Mouse (Mus musculus): ENCODE measurements around the gene Slc16a5. TPM values are rescaled to one million over a fixed set of nuclear protein-coding genes. Genes with fewer than 3 reads are reported as not detected.
A peak's percentile ranks its signal among the peaks of the same experiment; 100 is the strongest.
"Not testable (repeated sequence)": the region's sequence is repeated elsewhere in the genome, so short reads cannot be mapped to it uniquely, and the experiment has no call there.

The Slc16a5 gene
- polyA plus RNA-seq, 1 experiment: 0.07 TPM

DNA sequence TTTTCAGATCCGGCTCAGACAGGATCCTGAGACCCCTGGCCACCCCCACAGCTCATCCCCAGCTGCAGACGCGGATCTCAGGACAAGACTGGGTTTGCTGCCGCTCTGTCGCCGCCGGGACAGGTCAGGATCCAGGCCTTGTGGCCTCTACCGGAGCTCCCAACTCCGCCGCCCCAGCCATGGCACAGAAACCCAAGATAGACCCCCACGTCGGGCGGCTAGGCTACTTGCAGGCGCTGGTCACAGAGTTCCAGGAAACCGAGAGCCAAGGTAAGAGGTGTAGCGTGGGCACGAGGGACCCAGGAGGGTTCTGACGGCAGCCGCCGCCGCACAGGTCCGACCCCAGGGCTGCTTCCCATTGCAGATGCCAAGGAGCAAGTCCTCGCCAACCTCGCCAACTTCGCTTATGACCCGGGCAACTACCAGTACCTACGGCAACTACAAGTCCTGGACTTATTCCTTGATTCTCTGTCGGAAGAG lies 13.5 kb downstream of the Slc16a5 start:
- H3K27me3 ChIP-seq (ENCODE audit: control insufficient read depth, insufficient read depth, insufficient read length): no peaks in the 10 kb centered on the region
- H3K79me3 ChIP-seq (ENCODE audit: low read depth): peaks cover 4% of the 10 kb centered on the region
- H3K36me3 ChIP-seq (ENCODE audit: control insufficient read depth, insufficient read depth): no peaks in the 10 kb centered on the region
- no peak for TF ChIP-seq MYOD1 (IDR thresholded peaks at IDR 0.05; ENCODE audit: control insufficient read depth, insufficient read length, low read depth)
- TF ChIP-seq MYOG (IDR thresholded peaks at IDR 0.05; ENCODE audit: control insufficient read depth, extremely low read depth, insufficient read length): no peak
- no peak for TF ChIP-seq MAX (IDR thresholded peaks at IDR 0.05)
- TF ChIP-seq CEBPB (IDR thresholded peaks at IDR 0.05; ENCODE audit: low read depth): no peak
- TF ChIP-seq FOSL1 (IDR thresholded peaks at IDR 0.05; ENCODE audit: insufficient read depth, low read length, poor library complexity, severe bottlenecking): no peak
- no peak for TF ChIP-seq USF1 (IDR thresholded peaks at IDR 0.05; ENCODE audit: low read depth)
- no peak for TF ChIP-seq CTCF (IDR thresholded peaks at IDR 0.05; ENCODE audit: control insufficient read depth, insufficient read depth, insufficient read length)
- peaks cover 22% of the 10 kb centered on the region for H3K79me2 ChIP-seq (ENCODE audit: control insufficient read depth, insufficient read depth)
- peak overlapping the region; percentile 93 for H3K4me3 ChIP-seq (ENCODE audit: insufficient read depth, poor library complexity, severe bottlenecking)
- peak overlapping the region; percentile 84 for H3ac ChIP-seq (ENCODE audit: control insufficient read depth, insufficient read length, low read depth)

DNA sequence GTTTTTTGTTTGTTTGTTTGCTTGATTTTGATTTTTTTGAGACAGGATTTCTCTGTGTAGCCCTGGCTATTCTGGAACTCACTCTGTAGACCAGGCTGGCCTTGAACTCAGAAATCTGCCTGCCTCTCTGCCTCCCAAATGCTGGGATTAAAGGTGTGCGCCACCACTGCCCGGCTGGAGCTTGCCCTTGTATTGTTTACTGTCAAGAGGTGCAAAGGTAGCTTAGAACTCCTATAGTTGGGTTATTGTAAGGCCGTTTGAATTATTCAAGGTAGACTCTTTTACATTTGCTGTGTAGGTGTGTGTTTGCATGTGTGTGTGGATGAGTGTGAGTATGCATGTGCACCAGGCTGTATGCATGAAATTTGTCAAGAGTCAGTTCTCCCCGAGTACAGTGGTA lies 14.4 kb downstream of the Slc16a5 start:
- H3K79me3 ChIP-seq (ENCODE audit: low read depth); H3K36me3 ChIP-seq (ENCODE audit: control insufficient read depth, insufficient read depth); H3K27me3 ChIP-seq (ENCODE audit: control insufficient read depth, insufficient read depth, insufficient read length); H3ac ChIP-seq (ENCODE audit: control insufficient read depth, insufficient read length, low read depth); H3K4me3 ChIP-seq (ENCODE audit: insufficient read depth, poor library complexity, severe bottlenecking): not testable (repeated sequence)
- peaks cover 22% of the 10 kb centered on the region for H3K79me2 ChIP-seq (ENCODE audit: control insufficient read depth, insufficient read depth)

DNA sequence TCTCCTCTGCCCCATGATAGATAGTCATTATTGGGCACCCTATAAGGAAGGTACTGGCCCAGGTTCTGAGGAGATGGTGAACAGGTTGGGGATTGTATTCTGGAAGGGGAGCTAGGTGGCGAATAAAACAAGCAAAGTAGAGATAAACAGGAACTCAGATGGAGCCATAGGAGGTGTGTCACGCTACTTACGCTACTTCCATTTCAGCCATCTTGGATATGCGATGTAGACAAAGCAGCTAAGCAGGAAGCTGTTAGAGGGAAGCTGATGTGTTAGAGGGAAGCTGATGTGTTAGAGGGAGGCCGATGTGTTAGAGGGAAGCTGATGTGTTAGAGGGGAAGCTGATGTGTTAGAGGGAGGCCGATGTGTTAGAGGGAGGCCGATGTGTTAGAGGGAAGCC lies 15.1 kb downstream of the Slc16a5 start:
- not testable (repeated sequence) for H3K4me3 ChIP-seq (ENCODE audit: insufficient read depth, poor library complexity, severe bottlenecking); H3K27me3 ChIP-seq (ENCODE audit: control insufficient read depth, insufficient read depth, insufficient read length); H3ac ChIP-seq (ENCODE audit: control insufficient read depth, insufficient read length, low read depth); H3K36me3 ChIP-seq (ENCODE audit: control insufficient read depth, insufficient read depth); H3K79me3 ChIP-seq (ENCODE audit: low read depth)
- peaks cover 22% of the 10 kb centered on the region for H3K79me2 ChIP-seq (ENCODE audit: control insufficient read depth, insufficient read depth)

DNA sequence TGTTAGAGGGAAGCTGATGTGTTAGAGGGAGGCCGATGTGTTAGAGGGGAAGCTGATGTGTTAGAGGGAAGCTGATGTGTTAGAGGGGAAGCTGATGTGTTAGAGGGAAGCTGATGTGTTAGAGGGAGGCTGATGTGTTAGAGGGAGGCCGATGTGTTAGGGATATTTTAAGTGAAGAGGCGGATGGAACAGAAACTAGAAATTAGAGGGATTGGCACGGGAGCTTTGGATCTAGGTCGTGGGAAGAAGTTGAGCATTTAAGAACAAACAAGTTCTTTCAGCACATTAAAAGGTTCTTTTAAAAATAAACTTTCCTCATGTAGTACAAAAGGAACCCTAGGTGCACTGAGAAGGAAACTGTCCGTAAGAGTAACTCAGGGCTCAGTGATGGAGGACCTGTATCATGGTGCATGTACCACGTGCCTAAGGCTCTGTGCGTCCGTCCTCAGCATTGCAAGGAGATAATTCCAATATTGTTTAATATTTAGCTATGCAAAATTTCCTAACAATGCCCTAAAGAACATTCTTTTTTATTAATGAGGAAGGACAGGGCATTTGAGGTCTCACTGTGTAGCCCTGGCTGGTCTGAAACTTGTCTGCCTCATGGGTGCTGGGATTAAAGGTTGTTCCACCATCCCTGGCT lies 16.1 kb downstream of the Slc16a5 start:
- TF ChIP-seq MYOD1 (IDR thresholded peaks at IDR 0.05; ENCODE audit: control insufficient read depth, insufficient read length, low read depth) (no peak), CTCF (IDR thresholded peaks at IDR 0.05; ENCODE audit: control insufficient read depth, insufficient read depth, insufficient read length) (no peak), FOSL1 (IDR thresholded peaks at IDR 0.05; ENCODE audit: insufficient read depth, low read length, poor library complexity, severe bottlenecking) (no peak), USF1 (IDR thresholded peaks at IDR 0.05; ENCODE audit: low read depth) (no peak), MAX (IDR thresholded peaks at IDR 0.05) (no peak), CEBPB (IDR thresholded peaks at IDR 0.05; ENCODE audit: low read depth) (no peak), MYOG (IDR thresholded peaks at IDR 0.05; ENCODE audit: control insufficient read depth, extremely low read depth, insufficient read length) (no peak)
- no peak overlapping the region for H3ac ChIP-seq (ENCODE audit: control insufficient read depth, insufficient read length, low read depth)

DNA sequence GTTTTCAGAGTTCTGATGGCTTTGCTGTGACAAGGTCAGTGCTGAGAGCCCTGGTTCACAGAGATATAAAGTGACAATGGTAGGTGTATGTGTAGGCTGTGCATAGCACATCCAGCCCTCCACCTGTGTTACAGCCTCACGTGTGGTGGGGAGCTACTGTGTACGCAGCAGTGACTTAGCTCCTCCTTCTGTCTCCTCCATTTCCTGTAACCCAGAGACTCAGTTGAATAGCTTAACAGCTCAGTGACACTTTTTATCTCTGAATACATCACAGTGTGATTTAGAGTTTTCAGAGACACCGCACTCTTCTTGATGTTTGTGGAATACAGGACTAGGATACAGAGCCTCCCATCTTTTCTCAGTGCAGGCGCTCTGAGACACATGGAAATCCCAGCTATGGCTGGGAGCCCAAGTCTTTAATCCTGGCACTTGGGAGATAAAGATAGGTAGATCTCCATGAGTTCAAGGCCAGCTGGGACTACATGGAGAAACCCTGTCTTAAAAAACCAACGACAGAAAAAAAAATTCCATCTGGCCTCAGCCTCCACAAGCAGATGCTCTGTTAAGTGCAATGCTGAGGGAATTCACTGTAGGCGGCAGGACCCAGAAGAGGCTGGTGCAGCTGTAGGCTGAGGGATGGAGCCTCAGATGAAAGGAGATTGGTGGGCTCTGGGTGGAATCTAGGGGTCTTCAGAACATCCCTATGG lies 19.4 kb downstream of the Slc16a5 start:
- Histone ChIP-seq H3K79me3 (ENCODE audit: low read depth) (peaks cover 4% of the 10 kb centered on the region), H3ac (ENCODE audit: control insufficient read depth, insufficient read length, low read depth) (no peak overlapping the region), H3K4me3 (ENCODE audit: insufficient read depth, poor library complexity, severe bottlenecking) (no peak overlapping the region), H3K27me3 (ENCODE audit: control insufficient read depth, insufficient read depth, insufficient read length) (no peaks in the 10 kb centered on the region), H3K79me2 (ENCODE audit: control insufficient read depth, insufficient read depth) (peaks cover 10% of the 10 kb centered on the region), H3K36me3 (ENCODE audit: control insufficient read depth, insufficient read depth) (peaks cover 5% of the 10 kb centered on the region)
- no peak for TF ChIP-seq CTCF (IDR thresholded peaks at IDR 0.05; ENCODE audit: control insufficient read depth, insufficient read depth, insufficient read length)

More for the DNA sequence above, 16.1 kb downstream of the Slc16a5 start:
- Histone ChIP-seq H3K36me3 (ENCODE audit: control insufficient read depth, insufficient read depth) (no peaks in the 10 kb centered on the region), H3K27me3 (ENCODE audit: control insufficient read depth, insufficient read depth, insufficient read length) (no peaks in the 10 kb centered on the region), H3K79me2 (ENCODE audit: control insufficient read depth, insufficient read depth) (peaks cover 22% of the 10 kb centered on the region), H3K79me3 (ENCODE audit: low read depth) (peaks cover 4% of the 10 kb centered on the region), H3K4me3 (ENCODE audit: insufficient read depth, poor library complexity, severe bottlenecking) (no peak overlapping the region)

DNA sequence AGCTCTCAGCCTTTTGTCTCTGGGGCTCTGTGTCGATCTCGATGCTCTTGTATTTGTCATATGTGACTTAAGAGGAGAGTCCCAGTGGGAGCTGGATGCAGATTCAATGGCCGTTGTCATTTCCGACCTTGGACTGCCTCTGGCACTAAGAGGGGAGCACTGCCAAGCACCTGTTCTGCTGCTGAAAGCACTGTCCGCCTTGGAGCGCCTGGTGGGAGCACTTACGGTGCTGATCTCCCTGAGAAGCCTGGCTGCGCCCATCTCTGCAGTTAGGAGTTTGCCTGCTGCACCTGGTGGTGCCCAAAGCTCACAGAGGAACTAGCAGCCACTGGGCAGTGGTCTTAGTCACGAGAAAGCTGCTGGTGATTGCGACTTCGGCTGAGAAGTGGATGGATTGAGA lies 21.0 kb downstream of the Slc16a5 start:
- Histone ChIP-seq H3K4me3 (ENCODE audit: insufficient read depth, poor library complexity, severe bottlenecking) (no peak overlapping the region), H3ac (ENCODE audit: control insufficient read depth, insufficient read length, low read depth) (no peak overlapping the region), H3K79me3 (ENCODE audit: low read depth) (peaks cover 2% of the 10 kb centered on the region), H3K27me3 (ENCODE audit: control insufficient read depth, insufficient read depth, insufficient read length) (no peaks in the 10 kb centered on the region), H3K36me3 (ENCODE audit: control insufficient read depth, insufficient read depth) (peaks cover 5% of the 10 kb centered on the region), H3K79me2 (ENCODE audit: control insufficient read depth, insufficient read depth) (no peaks in the 10 kb centered on the region)
- TF ChIP-seq MYOG (IDR thresholded peaks at IDR 0.05; ENCODE audit: control insufficient read depth, extremely low read depth, insufficient read length): no peak
- no peak for TF ChIP-seq MYOD1 (IDR thresholded peaks at IDR 0.05; ENCODE audit: control insufficient read depth, insufficient read length, low read depth)
- no peak for TF ChIP-seq USF1 (IDR thresholded peaks at IDR 0.05; ENCODE audit: low read depth)
- TF ChIP-seq CEBPB (IDR thresholded peaks at IDR 0.05; ENCODE audit: low read depth): no peak
- TF ChIP-seq CTCF (IDR thresholded peaks at IDR 0.05; ENCODE audit: control insufficient read depth, insufficient read depth, insufficient read length): no peak
- TF ChIP-seq MAX (IDR thresholded peaks at IDR 0.05): no peak
- no peak for TF ChIP-seq FOSL1 (IDR thresholded peaks at IDR 0.05; ENCODE audit: insufficient read depth, low read length, poor library complexity, severe bottlenecking)

All from C2C12 (cell line).